Mouse (Mus musculus) neural tube, embryonic 12.5 days (tissue): ENCODE results near the gene Phlda2. TPM values are rescaled to one million over a fixed set of nuclear protein-coding genes. Genes with fewer than 3 reads are reported as not detected.

Source experiments
- ATAC-seq: fragments of 200-750 bp; cut with Nextera tagmentation; 2 replicates; pipeline ENCODE4 v1.8.0; 2017; ENCODE audit warnings: low read depth, mild to moderate bottlenecking, moderate TSS enrichment, moderate library complexity; ENCODE audit not compliant: low FRiP score
- H3K27ac ChIP-seq: fragments of 300-500 bp; sonication (generic); 2 replicates; pipeline ENCODE4 v1.5.1; 2016
- H3K27me3 ChIP-seq: fragments of 300-500 bp; sonication (generic); replicated peaks from 2 replicates; pipeline ENCODE4 v1.6.1; 2016; ENCODE audit warnings: mild to moderate bottlenecking
- H3K36me3 ChIP-seq: fragments of 300-500 bp; sonication (generic); 2 replicates; pipeline ENCODE4 v1.6.1; 2016; ENCODE audit warnings: mild to moderate bottlenecking
- H3K4me1 ChIP-seq: fragments of 300-500 bp; sonication (generic); 2 replicates; pipeline ENCODE4 v1.6.1; 2016
- H3K4me2 ChIP-seq: fragments of 300-500 bp; sonication (generic); replicated peaks from 2 replicates; pipeline ENCODE4 v1.6.1; 2016; ENCODE audit warnings: mild to moderate bottlenecking
- H3K4me3 ChIP-seq: fragments of 300-500 bp; sonication (generic); 2 replicates; pipeline ENCODE4 v1.5.1; 2016
- H3K9ac ChIP-seq: fragments of 300-500 bp; sonication (generic); 2 replicates; pipeline ENCODE4 v1.6.1; 2016; ENCODE audit warnings: mild to moderate bottlenecking
- H3K9me3 ChIP-seq: fragments of 300-500 bp; sonication (generic); 2 replicates; pipeline ENCODE4 v1.6.1; 2016; ENCODE audit warnings: mild to moderate bottlenecking
- WGBS: fragments of 180-500 bp; shearing (Covaris S2); methylation state at CpG from one replicate; pipeline ENCODE4 v1.1.7; 2016; 5-methylcytosine and 5-hydroxymethylcytosine counted together
- polyA plus RNA-seq: library from polyadenylated mRNA; unstranded; fragments of >200 nt; fragmentation: Nextera tagmentation; extraction: Ambion mirVana; gene quantifications from 2 replicates; pipeline ENCODE4 v1.2.1, GENCODE M21; 2016

Phlda2 gene
- polyA plus RNA-seq, 1 experiment from 2014 or later = 1.9 TPM

GRCm38 (mm10) chr7:143473347-143474101 lies 29.4 kb downstream of the Phlda2 start, which contains the start of gene Slc22a18:
Gene Slc22a18, plus strand, starts transcription at chr7:143473736.
- Histone ChIP-seq H3K9ac (no peak within 1 kb of the TSS), H3K4me2 (no peak within 1 kb of the TSS), H3K27ac (no peak within 1 kb of the TSS), H3K27me3 (no peaks in the 10 kb centered on the region), H3K4me1 (no peaks in the 10 kb centered on the region), H3K9me3 (no peaks in the 10 kb centered on the region), H3K4me3 (no peak within 1 kb of the TSS), H3K36me3 (no peaks in the 10 kb centered on the region)
- no peak for ATAC-seq
- 45% methylated on average over 4 of the region's 4 CpGs for WGBS

GRCm38 (mm10) chr7:143469946-143470345 lies 33.0 kb downstream of the Phlda2 start:
- ATAC-seq = no peak
- H3K27me3 ChIP-seq = peaks cover 6% of the 10 kb centered on the region; the same call in 1 of the 2 replicates
- no peak overlapping the region for H3K27ac ChIP-seq
- no peaks in the 10 kb centered on the region for H3K9me3 ChIP-seq
- WGBS = 19% methylated on average over 8 of the region's 8 CpGs
- H3K4me3 ChIP-seq = no peak overlapping the region
- H3K9ac ChIP-seq = no peak overlapping the region
- H3K4me1 ChIP-seq = peaks cover 14% of the 10 kb centered on the region
- H3K4me2 ChIP-seq = no peak overlapping the region
- no peaks in the 10 kb centered on the region for H3K36me3 ChIP-seq

GRCm38 (mm10) chr7:143467714-143468113 lies 35.2 kb downstream of the Phlda2 start:
- H3K9ac ChIP-seq = no peak overlapping the region
- H3K36me3 ChIP-seq = no peaks in the 10 kb centered on the region
- H3K4me3 ChIP-seq = no peak overlapping the region
- 0 out of 2 replicates have a peak overlapping the region, but pooled peaks have one; percentile 12 for H3K4me2 ChIP-seq
- H3K27me3 ChIP-seq = peaks cover 10% of the 10 kb centered on the region; the same call in 1 of the 2 replicates
- no peaks in the 10 kb centered on the region for H3K9me3 ChIP-seq
- ATAC-seq = no peak
- peaks cover 21% of the 10 kb centered on the region for H3K4me1 ChIP-seq
- H3K27ac ChIP-seq = no peak overlapping the region
- 11% methylated on average over 6 of the region's 6 CpGs for WGBS

GRCm38 (mm10) chr7:143466099-143466677 lies 36.8 kb downstream of the Phlda2 start:
- Histone ChIP-seq H3K9me3 (peaks cover 7% of the 10 kb centered on the region; the same call in 1 of the 2 replicates), H3K4me1 (peaks cover 27% of the 10 kb centered on the region)
- 34% methylated on average over 14 of the region's 14 CpGs for whole genome bisulfite sequencing

GRCm38 (mm10) chr7:143464811-143465560 lies 38.0 kb downstream of the Phlda2 start:
- Histone ChIP-seq H3K27me3 (peaks cover 10% of the 10 kb centered on the region; the same call in 1 of the 2 replicates), H3K4me1 (peaks cover 27% of the 10 kb centered on the region)
- 18% methylated on average over 49 of the region's 56 CpGs for WGBS

More at GRCm38 (mm10) chr7:143466099-143466677, 36.8 kb downstream of the Phlda2 start:
- H3K27me3 ChIP-seq = peaks cover 10% of the 10 kb centered on the region; the same call in 1 of the 2 replicates
- no peaks in the 10 kb centered on the region for H3K36me3 ChIP-seq
- ATAC-seq = peak; percentile 28; the same call in 1 of the 2 replicates
- no peak overlapping the region for H3K9ac ChIP-seq
- H3K27ac ChIP-seq = no peak overlapping the region
- no peak overlapping the region for H3K4me2 ChIP-seq
- no peak overlapping the region for H3K4me3 ChIP-seq

GRCm38 (mm10) chr7:143463865-143464415 lies 39.0 kb downstream of the Phlda2 start:
- H3K27me3 ChIP-seq = peaks cover 13% of the 10 kb centered on the region; the same call in 1 of the 2 replicates
- peaks cover 29% of the 10 kb centered on the region for H3K9me3 ChIP-seq
- no peak overlapping the region for H3K27ac ChIP-seq
- peaks cover 27% of the 10 kb centered on the region for H3K4me1 ChIP-seq
- no peak overlapping the region for H3K4me3 ChIP-seq
- H3K4me2 ChIP-seq = no peak overlapping the region
- H3K36me3 ChIP-seq = no peaks in the 10 kb centered on the region; the same call in 1 of the 2 replicates
- ATAC-seq = no peak
- H3K9ac ChIP-seq = no peak overlapping the region
- WGBS = 39% methylated on average over 11 of the region's 11 CpGs

More at GRCm38 (mm10) chr7:143464811-143465560, 38.0 kb downstream of the Phlda2 start:
- Histone ChIP-seq H3K36me3 (no peaks in the 10 kb centered on the region; the same call in 1 of the 2 replicates), H3K27ac (no peak overlapping the region), H3K4me2 (peak overlapping the region; percentile 71), H3K9me3 (peaks cover 19% of the 10 kb centered on the region), H3K4me3 (peak overlapping the region; percentile 36), H3K9ac (peak overlapping the region; percentile 40; the same call in 1 of the 2 replicates)
- ATAC-seq = no peak

- ATAC-seq = no peak
- no peak overlapping the region for H3K27ac ChIP-seq
- peaks cover 30% of the 10 kb centered on the region for H3K9me3 ChIP-seq
- 79% methylated on average over 5 of the region's 5 CpGs for WGBS
- H3K4me1 ChIP-seq = peaks cover 22% of the 10 kb centered on the region
- H3K27me3 ChIP-seq = peaks cover 14% of the 10 kb centered on the region; the same call in 1 of the 2 replicates
- H3K4me2 ChIP-seq = no peak overlapping the region
- H3K9ac ChIP-seq = no peak overlapping the region
- H3K4me3 ChIP-seq = no peak overlapping the region
- H3K36me3 ChIP-seq = no peaks in the 10 kb centered on the region; the same call in 1 of the 2 replicates
These were observed 40.4 kb downstream of the Phlda2 start for GRCm38 (mm10) chr7:143462516-143462915.

GRCm38 (mm10) chr7:143461920-143462319 lies 41.0 kb downstream of the Phlda2 start:
- Histone ChIP-seq H3K27me3 (peaks cover 14% of the 10 kb centered on the region; the same call in 1 of the 2 replicates), H3K36me3 (no peaks in the 10 kb centered on the region; the same call in 1 of the 2 replicates), H3K9ac (no peak overlapping the region), H3K27ac (0 out of 2 replicates have a peak overlapping the region, but pooled peaks have one; percentile 0), H3K4me3 (no peak overlapping the region), H3K4me1 (peaks cover 18% of the 10 kb centered on the region), H3K4me2 (peak overlapping the region; percentile 38), H3K9me3 (peaks cover 30% of the 10 kb centered on the region)
- 40% methylated on average over 11 of the region's 11 CpGs for WGBS
- no peak for ATAC-seq

GRCm38 (mm10) chr7:143461294-143461870 lies 41.6 kb downstream of the Phlda2 start:
- H3K4me2 ChIP-seq = peak overlapping the region; percentile 38
- H3K36me3 ChIP-seq = no peaks in the 10 kb centered on the region; the same call in 1 of the 2 replicates
- H3K27ac ChIP-seq = 0 out of 2 replicates have a peak overlapping the region, but pooled peaks have one; percentile 0
- peaks cover 18% of the 10 kb centered on the region for H3K4me1 ChIP-seq
- peaks cover 14% of the 10 kb centered on the region; the same call in 1 of the 2 replicates for H3K27me3 ChIP-seq
- H3K9ac ChIP-seq = no peak overlapping the region
- 48% methylated on average over 29 of the region's 32 CpGs for WGBS
- ATAC-seq = peak; percentile 73
- H3K9me3 ChIP-seq = peaks cover 30% of the 10 kb centered on the region
- peak overlapping the region; percentile 67; the same call in 1 of the 2 replicates for H3K4me3 ChIP-seq

GRCm38 (mm10) chr7:143460874-143461273 lies 42.1 kb downstream of the Phlda2 start, which contains the start of gene Cdkn1c:
Gene Cdkn1c, minus strand, starts transcription at chr7:143461050.
- Histone ChIP-seq H3K9me3 (peaks cover 30% of the 10 kb centered on the region), H3K4me1 (peaks cover 18% of the 10 kb centered on the region), H3K4me2 (peak within 1 kb of the TSS; percentile 62), H3K4me3 (peak within 1 kb of the TSS; percentile 67), H3K27ac (peak within 1 kb of the TSS; percentile 66), H3K36me3 (no peaks in the 10 kb centered on the region; the same call in 1 of the 2 replicates), H3K9ac (peak within 1 kb of the TSS; percentile 86), H3K27me3 (peaks cover 14% of the 10 kb centered on the region; the same call in 1 of the 2 replicates)
- 31% methylated on average over 44 of the region's 48 CpGs for WGBS
- ATAC-seq = peak; percentile 83
